Mouse (Mus musculus): ENCODE measurements around the gene Sufu.

Sufu gene

GRCm38 (mm10) chr19:46500581-46501341, 104.1 kb downstream of the Sufu start:
- DNase-seq = peak; percentile 42 to 70

GRCm38 (mm10) chr19:46501401-46502068, 104.8 kb downstream of the Sufu start, which contains the start of gene Trim8:
TSS of gene Trim8 (plus strand) at chr19:46501702.
- DNase-seq = peak; percentile 67 to 77

- DNase-seq = peak; percentile 89 to 90
Observed at GRCm38 (mm10) chr19:46502069-46502455, 105.4 kb downstream of the Sufu start.

- DNase-seq = peak; percentile 92 to 96
Observed at GRCm38 (mm10) chr19:46502471-46503166, 105.9 kb downstream of the Sufu start.

- DNase-seq = peak; percentile 82 to 89
Observed at GRCm38 (mm10) chr19:46503351-46504084, 106.8 kb downstream of the Sufu start.

GRCm38 (mm10) chr19:46504085-46504552, 107.4 kb downstream of the Sufu start:
- DNase-seq = no peak

- DNase-seq = no peak
Observed at GRCm38 (mm10) chr19:46504822-46505417, 108.2 kb downstream of the Sufu start.

- DNase-seq = no peak
Observed at GRCm38 (mm10) chr19:46505646-46506371, 109.1 kb downstream of the Sufu start.

GRCm38 (mm10) chr19:46506372-46506717, 109.6 kb downstream of the Sufu start:
- DNase-seq = no peak

GRCm38 (mm10) chr19:46507181-46507581, 110.5 kb downstream of the Sufu start:
- DNase-seq = no peak

GRCm38 (mm10) chr19:46507806-46508205, 111.1 kb downstream of the Sufu start:
- peak in 1 of 2 experiments; percentile 5 for DNase-seq

- peak in 1 of 2 experiments; percentile 60 for DNase-seq
Observed at GRCm38 (mm10) chr19:46508738-46509137, 112.0 kb downstream of the Sufu start.

GRCm38 (mm10) chr19:46509202-46509601, 112.5 kb downstream of the Sufu start:
- no peak for DNase-seq

GRCm38 (mm10) chr19:46509736-46510135, 113.0 kb downstream of the Sufu start:
- DNase-seq = no peak

- no peak for DNase-seq
Observed at GRCm38 (mm10) chr19:46510401-46510800, 113.7 kb downstream of the Sufu start.

- DNase-seq = peak in 1 of 2 experiments; percentile 54
Observed at GRCm38 (mm10) chr19:46510824-46511223, 114.1 kb downstream of the Sufu start.

GRCm38 (mm10) chr19:46511263-46511662, 114.6 kb downstream of the Sufu start:
- peak in 1 of 2 experiments; percentile 51 for DNase-seq

GRCm38 (mm10) chr19:46514387-46514786, 117.7 kb downstream of the Sufu start:
- DNase-seq = no peak

- peak in 1 of 2 experiments; percentile 28 for DNase-seq
Observed at GRCm38 (mm10) chr19:46515287-46515821, 118.7 kb downstream of the Sufu start.

GRCm38 (mm10) chr19:46516667-46517528, 120.2 kb downstream of the Sufu start:
- peak; percentile 50 to 72 for DNase-seq

All from thymus, postnatal 36 days (tissue).